Mouse (Mus musculus) left cerebral cortex, postnatal 25 days (tissue): ENCODE data around the gene Wfdc15a. TPM values are rescaled to one million over a fixed set of nuclear protein-coding genes. Genes with fewer than 3 reads are reported as not detected.

Source experiments
- DNase-seq, 2 experiments: peaks; one replicate each; pipeline ENCODE4 v3.0.0; 2022; ENCODE audit warnings: low spot score in 2 of 2, mixed read lengths in 1 of 2
- intact Hi-C: fragments of 180-260 bp; cut with DNase I; formaldehyde crosslinking; loops from one replicate; pipeline ENCODE4 v1.15.1; 2025
- total RNA-seq, 2 experiments: library from RNA; stranded (reverse); gene quantifications; 2 replicates each; pipeline ENCODE4 v1.2.3; 2021

Wfdc15a gene
- total RNA-seq, 2 experiments from 2014 or later, result not detected

DNA sequence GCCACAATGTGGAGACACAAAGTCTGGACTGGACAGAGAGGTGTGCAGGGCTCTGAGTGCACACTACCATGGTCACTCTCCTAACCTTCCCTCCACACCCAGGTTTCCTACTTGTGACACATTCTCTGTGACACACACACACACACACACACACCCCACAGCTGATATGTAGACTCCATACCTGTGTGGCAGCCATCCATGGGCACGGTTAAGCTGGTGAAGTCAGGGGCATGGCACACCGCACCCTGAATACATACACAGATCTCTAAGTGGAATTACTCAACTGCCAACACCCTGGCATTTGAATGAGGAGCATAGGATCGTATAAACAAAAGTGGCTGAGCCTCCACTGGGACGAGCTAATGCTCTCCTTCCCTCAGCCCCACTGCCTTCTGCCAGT is 19.2 kb downstream of the Wfdc15a start:
- intact Hi-C loops, result no loop called here
- DNase-seq, result no peak

DNA sequence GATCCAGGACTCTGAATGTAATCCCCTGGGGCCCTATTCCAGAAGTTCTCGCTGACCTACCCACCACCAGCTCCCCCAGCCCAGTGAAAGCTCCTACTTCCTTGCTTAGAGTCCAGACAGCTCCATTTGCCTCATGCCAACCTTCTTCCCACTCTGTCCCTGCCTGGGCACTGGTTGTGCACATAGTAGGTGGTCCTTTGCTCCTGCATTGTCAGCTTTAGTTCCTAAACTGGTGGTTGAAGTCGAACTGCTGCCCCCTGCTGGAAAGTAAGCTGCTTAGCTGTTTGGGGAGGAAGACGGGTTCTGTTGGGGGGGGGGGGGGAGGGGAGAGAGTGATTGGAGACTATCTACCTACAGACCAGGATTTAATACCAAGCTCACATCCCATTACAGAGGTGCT is 19.8 kb downstream of the Wfdc15a start:
- DNase-seq, result no peak
- intact Hi-C loops, result no loop called here

DNA sequence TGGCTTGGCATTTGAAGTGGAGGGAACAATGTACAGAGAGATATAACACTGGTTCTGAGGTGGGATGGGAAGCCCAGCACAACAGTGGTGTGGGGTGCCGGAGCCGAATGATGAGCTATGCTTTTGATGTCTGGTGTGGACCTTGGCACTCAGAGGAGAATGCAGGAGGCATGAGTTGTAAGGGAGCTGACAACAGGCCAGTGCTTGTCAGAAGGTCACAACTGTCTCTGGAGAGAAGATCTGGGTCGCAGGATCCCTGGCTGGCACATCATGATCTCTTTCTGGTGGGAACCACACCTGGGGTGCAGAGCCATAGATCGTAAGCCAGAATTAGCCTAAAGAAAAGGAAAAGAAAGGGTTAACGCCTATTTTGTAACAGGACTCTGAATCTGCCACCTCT is 22.1 kb downstream of the Wfdc15a start:
- no peak for DNase-seq
- intact Hi-C loops, result no loop called here

DNA sequence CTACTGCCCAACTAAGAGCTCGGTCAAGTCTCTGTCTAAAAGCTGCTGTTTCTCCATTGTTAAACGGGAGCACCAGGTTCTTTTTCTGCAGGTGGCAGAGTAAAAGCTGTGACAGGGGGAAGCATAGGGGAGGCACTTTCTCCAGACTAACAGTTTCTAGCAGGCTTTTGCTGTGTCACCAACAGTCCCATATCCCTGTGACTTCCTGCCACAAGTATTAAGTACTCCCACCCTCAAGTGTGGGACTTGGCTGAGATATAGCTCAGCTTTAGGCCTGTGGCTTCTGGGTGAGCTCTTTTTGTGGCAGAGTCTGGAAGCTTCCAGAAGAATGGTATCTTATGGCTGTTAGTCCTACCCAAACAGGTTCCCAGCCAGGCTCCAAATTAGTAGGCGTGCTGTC is 24.1 kb downstream of the Wfdc15a start:
- DNase-seq, result no peak
- intact Hi-C loops, result loop anchor here (1.0 kb wide), 2 partner anchors 36 to 39 kb away; no protein-coding TSS in a partner anchor

DNA sequence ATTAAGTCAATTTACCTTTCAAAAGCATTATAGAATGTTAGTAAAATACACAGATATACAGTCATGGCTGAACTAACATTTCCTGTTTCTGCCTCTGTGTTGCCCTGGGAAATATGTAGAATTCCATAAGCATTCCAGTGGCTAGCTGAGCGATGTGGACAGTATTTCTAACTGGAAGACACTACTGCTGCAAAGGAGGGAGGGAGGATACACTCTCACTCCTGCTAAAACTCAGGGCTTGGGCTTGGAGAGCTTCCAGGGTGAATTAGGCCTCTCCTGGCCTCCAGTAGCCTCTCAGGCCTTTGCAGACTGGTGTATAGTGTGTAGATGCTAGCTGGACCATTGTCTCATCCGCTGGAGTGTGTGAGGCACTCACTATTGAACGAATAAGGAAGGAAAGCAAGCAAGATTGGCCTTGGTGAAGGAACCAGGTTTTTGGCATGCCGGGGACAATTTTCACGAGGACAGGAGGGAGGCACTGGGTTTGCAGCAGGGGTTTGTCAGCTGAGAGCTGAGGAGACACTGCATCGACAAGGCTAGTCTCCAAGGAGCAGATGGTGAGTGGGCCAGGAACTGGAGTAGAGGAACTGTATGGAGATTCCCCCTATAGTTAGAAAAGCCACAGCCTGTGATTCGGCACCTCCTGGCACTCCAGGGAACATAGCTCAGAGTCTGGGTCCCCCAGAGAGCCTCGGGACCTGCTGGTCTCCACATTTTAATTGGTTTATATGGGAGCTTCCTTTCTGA is 25.1 kb downstream of the Wfdc15a start:
- intact Hi-C loops, result loop anchor here (1.0 kb wide), 2 partner anchors 37 to 38 kb away; no protein-coding TSS in a partner anchor
- peak; percentile 72 to 97 for DNase-seq

DNA sequence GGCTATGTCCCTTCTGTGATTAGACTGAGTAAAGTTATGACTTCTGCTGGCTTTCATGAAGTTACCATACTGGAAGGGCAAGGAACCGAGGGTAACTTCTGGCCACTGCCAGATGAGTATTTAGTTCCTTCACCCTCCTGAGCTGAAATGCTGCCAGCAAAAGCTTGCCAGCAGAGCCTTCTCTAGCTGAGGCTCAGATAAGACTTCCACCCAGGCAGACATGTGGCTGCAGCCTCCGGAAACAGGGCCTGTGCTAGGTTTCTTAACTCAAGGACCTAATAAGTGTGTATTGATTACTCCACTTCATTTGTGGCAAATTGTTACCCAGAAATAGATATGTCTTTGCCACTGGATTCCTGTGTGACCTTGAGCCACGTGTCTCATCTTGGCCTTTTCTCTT is 26.5 kb downstream of the Wfdc15a start:
- DNase-seq, result no peak
- intact Hi-C loops, result no loop called here

DNA sequence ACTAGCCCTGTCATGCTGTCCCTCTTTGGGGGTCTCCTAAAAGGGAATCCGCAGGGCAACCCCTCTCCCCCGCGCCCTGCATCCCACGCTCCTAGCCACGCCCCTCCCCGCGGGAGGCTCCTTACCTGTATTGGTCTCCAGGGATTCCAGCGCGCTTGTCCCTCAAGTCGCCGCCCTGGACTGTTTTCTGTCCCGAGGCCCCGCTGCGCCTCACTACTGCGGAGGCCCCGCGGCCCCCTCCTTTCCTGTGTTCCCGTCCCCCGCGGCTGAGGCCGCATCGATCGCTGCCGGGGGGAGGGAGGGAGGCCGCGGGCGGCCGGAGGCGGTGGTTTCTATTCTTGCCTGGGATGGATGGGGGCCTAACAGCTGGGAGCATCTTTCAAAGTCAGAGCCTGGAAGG is 29.0 kb downstream of the Wfdc15a start, which contains the start of gene Kcns1:
Gene Kcns1, minus strand, starts transcription at position 212 of the 400 bp plus-strand sequence.
- DNase-seq, result peak in 1 of 2 experiments; percentile 37
- intact Hi-C loops, result no loop called here

DNA sequence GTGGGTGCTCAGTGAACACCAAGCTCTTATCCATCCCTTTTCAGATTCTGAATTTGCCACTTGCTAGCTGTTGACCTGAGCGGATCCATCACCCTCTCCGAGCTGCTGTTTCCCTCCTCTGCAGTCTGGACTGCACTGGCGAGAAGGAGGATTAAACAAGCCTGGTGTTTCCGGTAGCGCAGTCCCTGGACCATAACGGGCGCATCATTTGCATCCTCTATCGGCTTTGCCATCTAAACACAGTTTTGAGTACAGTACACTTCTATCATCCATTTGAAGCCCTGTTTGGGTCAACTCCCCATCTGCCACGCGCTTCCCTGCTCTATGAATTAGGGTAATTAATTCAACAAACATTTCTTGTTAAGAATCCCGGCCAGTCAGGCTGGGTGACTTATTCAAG is 29.6 kb downstream of the Wfdc15a start:
- intact Hi-C loops, result no loop called here
- peak in 1 of 2 experiments; percentile 40 for DNase-seq

DNA sequence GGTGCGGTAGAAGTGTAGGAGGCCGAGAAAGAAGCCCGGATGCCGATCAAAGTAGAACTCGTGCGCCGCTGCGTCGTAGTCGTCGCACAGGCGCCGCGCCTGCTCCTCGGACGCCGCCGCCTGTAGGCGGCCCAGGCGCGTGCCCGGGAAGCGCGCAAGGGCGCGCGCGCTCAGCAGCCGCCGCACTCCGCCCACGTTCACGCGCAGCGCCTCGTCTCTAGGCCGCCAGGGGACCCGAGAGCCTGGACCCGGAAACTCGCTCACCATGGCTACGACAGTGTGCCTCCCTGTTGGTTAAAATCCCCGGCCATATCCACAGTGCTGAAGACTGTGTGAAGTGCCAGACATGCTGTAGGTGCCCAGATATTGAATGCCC is 31.4 kb downstream of the Wfdc15a start:
- intact Hi-C loops, result no loop called here
- DNase-seq, result peak; percentile 41

DNA sequence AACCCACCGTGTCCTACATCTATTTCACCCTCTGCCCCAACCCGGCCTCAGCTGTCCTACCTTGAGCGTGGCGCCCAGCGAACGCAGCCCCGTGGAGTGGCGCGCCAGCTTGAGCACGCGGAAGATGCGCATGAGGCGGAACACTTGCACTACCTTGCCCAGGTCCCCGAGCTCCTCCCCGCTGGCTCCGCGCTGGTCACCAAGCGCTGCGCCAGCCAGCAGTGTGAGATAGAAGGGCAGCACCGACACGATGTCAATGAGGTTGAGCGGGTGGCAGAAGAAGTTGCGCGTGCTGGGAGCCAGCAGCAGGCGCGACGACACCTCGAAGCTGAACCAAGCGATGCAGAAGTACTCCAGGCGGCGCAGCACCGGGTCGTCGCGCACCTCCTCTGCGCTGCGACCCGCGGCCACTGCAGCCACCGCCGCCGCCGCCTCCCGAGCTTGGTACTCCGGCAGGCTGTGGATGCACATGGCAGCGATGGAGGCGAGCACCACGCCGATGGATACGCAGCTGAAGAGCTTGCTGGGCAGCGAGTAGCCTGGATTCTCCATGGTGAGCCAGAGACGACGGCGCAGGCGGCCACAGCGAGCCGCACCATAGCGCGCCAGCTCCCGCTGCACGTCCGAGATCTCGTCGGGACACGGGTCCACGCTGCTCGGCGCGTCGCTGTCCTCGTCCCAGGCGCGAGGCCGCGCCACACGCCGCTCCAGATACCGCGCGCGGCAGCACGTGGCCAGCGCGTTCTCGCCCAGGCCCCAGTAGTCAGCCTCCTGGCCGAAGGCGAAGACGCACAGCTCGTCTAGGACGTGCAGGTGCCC is 32.0 kb downstream of the Wfdc15a start:
- intact Hi-C loops, result no loop called here
- DNase-seq, result no peak

DNA sequence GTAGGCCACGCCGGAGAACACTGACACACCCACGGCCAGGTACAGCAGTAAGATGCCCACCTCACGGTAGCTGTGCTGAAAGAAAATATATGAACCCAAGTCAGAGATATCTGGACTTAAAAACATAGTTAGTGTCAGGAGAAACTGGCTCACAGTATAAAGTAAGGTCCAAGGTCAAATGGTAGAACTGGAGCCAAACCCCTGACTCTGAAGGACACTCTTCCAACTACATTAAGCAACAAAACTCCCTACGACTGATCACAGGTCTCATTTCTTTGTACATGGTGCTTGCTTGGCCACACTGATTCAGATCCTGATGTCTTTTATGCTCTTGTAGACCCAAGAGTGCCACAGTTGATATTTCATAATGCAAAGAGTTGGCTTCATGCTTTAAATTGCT is 35.0 kb downstream of the Wfdc15a start:
- DNase-seq, result no peak
- intact Hi-C loops, result no loop called here

DNA sequence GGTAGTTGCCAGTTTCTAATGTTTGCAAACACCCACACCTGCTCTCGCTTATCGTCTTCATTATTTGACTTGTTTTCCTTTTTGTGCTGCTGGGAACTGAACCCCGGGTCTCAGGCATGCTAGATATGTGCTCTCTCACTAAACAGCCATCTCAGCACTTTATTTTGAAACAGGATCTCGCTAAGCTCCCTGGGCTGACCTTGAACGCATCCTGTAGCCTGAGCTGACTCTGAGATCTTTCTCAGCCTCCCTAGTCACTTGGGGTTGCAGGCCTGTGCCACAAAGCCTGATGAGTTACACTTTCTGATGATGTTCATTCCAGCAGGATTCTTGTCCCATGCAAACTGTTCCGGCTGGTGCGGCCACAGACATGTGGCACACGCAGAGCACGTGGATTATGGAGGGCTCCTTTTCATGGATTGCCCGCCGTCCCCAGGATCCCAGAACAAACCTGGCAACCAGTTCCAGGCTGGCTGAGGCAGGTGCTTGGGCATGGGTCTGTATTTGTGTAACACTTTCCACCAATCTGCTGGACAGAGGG is 38.3 kb downstream of the Wfdc15a start:
- no peak for DNase-seq

DNA sequence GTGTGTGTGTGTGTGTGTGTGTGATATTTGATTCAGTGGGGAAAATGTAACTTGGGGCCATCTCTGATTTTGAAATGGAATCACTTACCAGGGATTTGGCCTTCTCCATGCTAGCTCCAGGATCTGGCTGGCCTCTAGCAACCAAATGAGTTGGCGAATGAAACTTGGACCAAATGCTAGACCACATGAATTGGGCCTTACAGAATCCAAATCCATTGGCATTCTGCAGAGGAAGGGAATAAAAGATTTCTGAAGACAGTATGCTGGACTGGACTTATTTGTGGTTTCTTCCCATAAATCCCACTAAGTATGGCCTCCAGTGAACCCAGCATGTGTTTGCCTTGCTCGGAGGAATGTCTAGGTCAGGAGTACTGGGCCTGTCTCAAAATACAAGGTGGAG is 41.1 kb downstream of the Wfdc15a start:
- no peak for DNase-seq
- intact Hi-C loops, result no loop called here

More for the DNA sequence above, 38.3 kb downstream of the Wfdc15a start:
- intact Hi-C loops, result no loop called here

DNA sequence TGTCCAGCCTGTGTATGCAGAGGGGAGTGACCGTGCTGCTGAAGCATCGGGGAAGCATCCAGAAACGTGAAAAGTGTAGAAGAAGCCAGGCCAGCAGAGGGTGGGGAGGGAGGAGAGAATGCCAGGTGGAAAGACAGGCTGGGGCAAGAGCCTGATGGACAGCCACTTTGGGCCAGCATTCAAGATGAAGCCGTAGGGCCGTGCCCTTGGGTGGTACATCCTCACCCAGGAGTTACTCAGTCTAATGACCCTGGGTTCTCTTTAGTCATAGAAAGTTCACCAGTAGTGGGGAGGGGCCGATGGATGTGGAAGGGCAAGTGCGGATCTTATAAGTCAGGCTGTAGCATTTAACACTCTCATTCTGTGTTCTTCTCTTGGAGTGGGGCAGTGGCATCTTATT is 43.8 kb downstream of the Wfdc15a start:
- DNase-seq, result no peak
- intact Hi-C loops, result no loop called here

DNA sequence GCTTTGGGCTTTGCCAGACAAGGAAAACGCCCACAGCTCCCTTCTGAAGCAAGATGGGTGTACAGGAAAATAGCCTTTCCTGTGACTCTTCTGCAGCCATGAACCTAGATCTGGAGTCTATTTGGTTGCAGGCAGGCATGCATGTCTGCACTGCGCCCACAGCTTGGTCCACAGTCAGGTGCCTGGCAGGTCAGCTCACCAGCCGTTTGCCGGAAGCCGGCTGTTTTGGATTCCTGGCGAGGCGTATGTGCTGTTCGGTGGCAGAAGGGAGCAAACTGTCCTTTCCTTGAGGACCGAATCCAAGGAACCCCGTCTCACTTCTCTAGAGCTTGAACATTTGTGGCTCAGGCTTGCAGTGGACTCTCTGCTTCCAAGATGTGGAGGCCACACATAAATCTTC is 45.9 kb downstream of the Wfdc15a start:
- no peak for DNase-seq

DNA sequence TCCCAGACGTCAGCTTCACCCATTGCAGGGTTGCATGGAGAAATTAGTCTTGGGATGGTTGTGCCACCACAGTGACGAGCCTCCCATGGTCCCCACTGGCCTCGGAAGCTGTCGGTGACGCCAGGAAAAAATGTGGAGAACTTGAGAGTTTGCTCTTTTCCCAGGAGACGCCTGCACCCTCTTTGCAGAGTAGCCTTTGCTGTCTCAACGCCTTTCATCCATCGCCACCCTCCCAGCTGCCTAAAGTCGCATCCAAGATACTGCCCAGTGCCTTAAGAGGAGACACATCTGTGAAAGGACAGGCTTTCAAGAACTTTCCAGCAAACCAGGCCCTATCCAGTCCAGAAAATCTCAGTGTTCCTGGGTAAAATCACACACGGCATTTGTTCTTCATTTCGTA is 47.6 kb downstream of the Wfdc15a start:
- intact Hi-C loops, result no loop called here
- DNase-seq, result no peak

More for the DNA sequence above, 45.9 kb downstream of the Wfdc15a start:
- intact Hi-C loops, result no loop called here

DNA sequence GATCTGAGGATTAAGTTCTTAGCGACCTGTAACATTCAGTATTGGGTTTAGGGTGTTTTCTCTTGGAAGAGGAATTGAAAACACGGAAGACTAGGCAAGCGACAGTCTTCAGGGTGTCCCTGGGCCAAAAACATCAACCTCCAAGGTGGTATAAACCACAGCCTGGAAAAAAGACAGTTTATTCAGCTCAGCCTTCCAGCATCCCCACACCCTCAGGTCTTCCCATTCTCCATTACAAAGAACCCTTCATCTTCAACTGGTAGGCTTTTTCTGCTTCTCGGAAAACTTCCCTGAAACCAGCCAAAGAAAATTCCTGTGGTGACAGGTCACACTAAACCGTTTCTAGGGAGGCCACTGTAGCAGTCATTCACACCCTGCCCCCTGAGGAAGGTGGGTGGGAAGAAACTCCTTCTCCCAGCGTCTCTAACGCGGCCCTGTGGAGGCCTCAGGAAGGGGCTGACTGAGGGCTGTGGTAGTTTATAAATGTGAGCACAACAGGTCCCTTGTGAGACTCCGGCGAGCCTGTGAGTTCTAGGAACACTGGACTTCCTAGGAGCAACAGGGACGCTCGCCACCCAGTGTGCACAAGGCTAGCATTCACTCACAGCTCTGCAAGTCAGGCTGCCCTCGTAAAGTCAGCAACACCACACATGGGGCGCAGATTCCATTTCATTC is 49.7 kb downstream of the Wfdc15a start:
- no peak for DNase-seq
- intact Hi-C loops, result no loop called here
